Mouse (Mus musculus) effector memory CD4-positive, alpha-beta T cell, adult 5 months (primary cell): Measurements from ENCODE around the gene Unc45a. TPM values are rescaled to one million over a fixed set of nuclear protein-coding genes. Genes with fewer than 3 reads are reported as not detected.

Experiments
- polyA plus RNA-seq: library from polyadenylated mRNA; unstranded; fragments of 100-300 nt; shearing (Covaris generic); gene quantifications from one replicate; pipeline ENCODE4 v1.2.1, GENCODE M21; 2017

The Unc45a gene
- 165 TPM for polyA plus RNA-seq

GRCm38 (mm10) chr7:80340793-80341192 lies at the start of gene Unc45a:
TSS of gene Unc45a (minus strand) at chr7:80341005.

GRCm38 (mm10) chr7:80387633-80388543 lies 47.1 kb upstream of the Unc45a start, which contains the start of gene Fes:
TSS of gene Fes (minus strand) at chr7:80387946.

DNA sequence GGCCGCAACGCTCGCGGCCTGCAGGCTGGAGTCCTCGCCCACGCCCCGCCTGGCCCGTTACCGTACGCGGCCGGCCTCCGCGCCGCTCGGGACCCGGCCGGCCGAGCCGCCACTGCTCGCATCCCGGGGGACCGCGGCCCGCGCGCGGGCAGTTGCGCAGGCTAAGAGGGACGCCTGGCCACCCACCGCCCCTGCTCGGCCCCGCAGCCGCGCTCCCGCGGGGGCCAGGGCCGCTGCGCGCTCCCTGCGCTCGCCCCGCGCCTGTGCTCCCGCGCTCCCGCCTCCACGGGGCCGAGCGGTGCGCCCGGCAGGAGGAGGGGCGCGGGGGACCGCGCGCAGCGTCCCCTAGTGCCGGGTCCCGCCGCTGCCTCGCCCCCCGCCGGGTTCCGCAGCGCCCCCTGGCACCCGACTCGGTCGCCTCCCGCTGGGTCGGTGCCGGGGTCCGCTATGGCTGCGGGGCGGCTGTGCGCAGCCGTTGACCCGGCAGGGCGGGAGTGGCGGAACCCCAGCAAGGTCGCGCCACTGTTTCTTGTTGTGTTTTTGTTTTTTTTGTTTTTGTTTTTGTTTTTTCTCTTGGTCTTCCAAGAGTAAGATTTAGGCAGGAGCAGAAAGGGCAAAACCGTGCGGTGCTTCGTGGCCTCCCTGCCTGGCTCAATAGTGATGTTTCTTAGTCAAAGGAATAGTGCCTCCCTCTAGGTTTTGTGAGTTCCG lies 30.4 kb upstream of the Unc45a start, which contains the start of gene Man2a2:
Gene Man2a2 (minus strand): TSS at position 335 of the 711 bp plus-strand sequence.

DNA sequence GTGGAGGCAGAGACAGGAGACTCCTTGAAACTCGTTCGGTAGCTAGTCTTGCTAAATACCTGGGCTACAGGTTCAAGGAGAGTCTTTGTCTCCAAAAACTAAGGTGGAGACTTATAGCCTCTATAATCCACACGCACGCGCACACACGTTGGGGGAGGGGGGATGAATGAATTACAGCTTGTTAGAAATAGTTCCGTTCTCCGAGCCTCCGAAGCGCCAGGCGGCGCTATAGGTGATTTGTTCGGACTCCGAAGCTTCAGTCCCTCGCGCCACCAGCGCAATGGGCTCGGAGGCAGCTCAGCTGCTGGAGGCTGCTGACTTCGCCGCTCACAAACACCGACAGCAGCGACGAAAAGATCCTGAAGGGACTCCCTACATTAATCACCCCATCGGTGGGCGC lies 2.1 kb upstream of the Unc45a start, which contains the start of gene Hddc3:
Gene Hddc3 (plus strand): TSS at position 247 of the 400 bp plus-strand sequence.

DNA sequence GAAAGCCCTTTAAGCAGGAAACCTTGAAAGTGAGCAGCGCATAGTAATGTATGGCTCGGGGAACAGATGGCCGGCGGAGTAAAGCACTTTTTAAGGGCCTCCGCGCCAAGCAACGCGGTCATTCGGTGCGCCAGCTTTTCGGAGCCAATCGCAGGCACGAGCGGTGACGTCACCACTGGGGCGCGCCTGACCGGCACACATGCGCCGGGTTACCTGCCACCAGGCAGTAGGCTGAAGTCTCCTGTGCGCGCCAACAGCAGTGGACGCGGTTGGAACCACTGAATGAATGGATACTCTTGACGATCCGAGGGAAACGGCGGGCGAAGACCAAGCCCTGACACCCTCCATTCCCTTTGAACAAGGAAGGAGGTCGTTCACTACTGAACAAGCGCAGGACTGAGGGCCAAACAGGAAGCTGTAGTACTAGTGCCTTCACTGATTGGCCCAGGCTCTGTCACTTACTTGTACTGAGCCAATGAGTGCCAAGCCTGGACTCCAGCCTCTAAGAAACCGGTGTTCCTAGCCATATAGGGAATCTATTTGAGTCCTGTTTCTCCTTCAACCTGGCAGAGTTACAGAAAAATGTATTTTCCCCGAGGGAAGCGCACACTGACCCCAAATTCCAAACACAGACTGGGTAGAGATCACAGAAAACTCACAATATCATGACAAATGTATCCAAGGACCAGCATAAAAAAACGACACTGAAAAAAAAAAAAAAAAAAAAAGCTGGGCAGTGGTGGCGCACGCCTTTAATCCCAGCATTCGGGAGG lies 16.6 kb downstream of the Unc45a start, which contains the start of gene Rccd1:
Gene Rccd1 (minus strand): TSS at position 412 of the 773 bp plus-strand sequence.

DNA sequence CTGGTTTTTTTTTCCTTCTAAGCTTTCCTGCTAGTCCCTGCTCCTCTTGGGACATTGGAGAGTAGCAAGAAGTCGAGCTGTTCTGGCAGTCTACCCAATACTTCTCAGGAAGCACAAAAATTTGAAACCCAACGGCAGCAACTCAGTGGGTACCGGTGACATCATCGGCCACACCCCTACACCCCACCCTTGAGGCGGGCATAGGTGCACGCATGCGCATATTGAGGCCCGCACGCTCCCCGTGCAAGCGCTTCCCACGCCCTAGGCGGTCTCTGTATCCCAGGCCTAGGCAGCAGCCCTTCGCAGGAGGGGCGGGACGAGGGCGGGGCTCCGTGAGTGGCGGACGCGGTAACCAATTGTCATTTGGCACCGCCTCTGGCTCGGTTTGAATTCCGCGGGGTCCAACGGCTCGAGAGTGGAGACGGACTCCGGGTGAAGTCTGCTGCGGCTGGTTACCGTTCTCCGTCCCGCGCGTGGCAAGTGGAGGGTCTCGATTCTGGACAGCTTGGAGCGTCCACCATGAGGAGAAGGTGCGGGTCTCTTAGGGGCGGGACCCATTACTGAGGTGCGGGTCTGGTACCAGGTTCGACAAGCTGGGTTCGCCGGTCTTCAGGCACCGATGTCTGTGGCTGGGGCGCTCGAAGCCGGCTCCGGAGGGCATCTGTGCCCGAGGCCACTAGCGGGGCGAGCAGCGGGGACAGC lies 46.6 kb downstream of the Unc45a start, which contains the start of gene Prc1:
Gene Prc1 (plus strand): TSS at position 389 of the 702 bp plus-strand sequence.

Other genes starting within 250 kb of the Unc45a start
- 36.3 TPM for gene Idh2, start 225.6 kb downstream of the Unc45a start, polyA plus RNA-seq
- gene Sema4b, start 154.2 kb downstream of the Unc45a start, polyA plus RNA-seq: 6.3 TPM
- 71.5 TPM for gene Cib1, start 108.2 kb downstream of the Unc45a start, polyA plus RNA-seq
- 2.4 TPM for gene Gdpgp1, start 108.1 kb downstream of the Unc45a start, polyA plus RNA-seq
- not detected for gene Ttll13, start 94.6 kb downstream of the Unc45a start, polyA plus RNA-seq
- gene Ngrn, start 79.8 kb downstream of the Unc45a start, polyA plus RNA-seq: 20.9 TPM
- 42.4 TPM for gene Vps33b, start 71.4 kb downstream of the Unc45a start, polyA plus RNA-seq
- 8.7 TPM for gene Prc1, start 46.6 kb downstream of the Unc45a start, polyA plus RNA-seq
- 34.1 TPM for gene Rccd1, start 16.6 kb downstream of the Unc45a start, polyA plus RNA-seq
- gene Hddc3, start 2.1 kb upstream of the Unc45a start, polyA plus RNA-seq: 6.1 TPM
- gene Man2a2, start 30.4 kb upstream of the Unc45a start, polyA plus RNA-seq: 97.4 TPM
- 4.8 TPM for gene Fes, start 46.9 kb upstream of the Unc45a start, polyA plus RNA-seq
- 190 TPM for gene Furin, start 64.4 kb upstream of the Unc45a start, polyA plus RNA-seq
- 8.0 TPM for gene Blm, start 194.1 kb upstream of the Unc45a start, polyA plus RNA-seq